Mouse (Mus musculus): ENCODE results near the gene 1700021F05Rik.

- no peak for TF ChIP-seq CTCF (IDR thresholded peaks at IDR 0.05; ENCODE audit: control insufficient read depth, insufficient read depth, low read length)
- TF ChIP-seq POLR2A (IDR thresholded peaks at IDR 0.05; ENCODE audit: borderline replicate concordance, control insufficient read depth, low read depth, low read length) = no peak
These were observed 52.5 kb downstream of the 1700021F05Rik start for GRCm38 (mm10) chr10:43488258-43488657.
